Mouse (Mus musculus) brain, embryonic 14.5 days (tissue): Measurements from ENCODE around the gene Polk.

Experiments
- CTCF ChIP-seq: fragments of 200-500 bp; IDR thresholded peaks from 2 replicates; pipeline ENCODE4 v1.5.1; 2012; ENCODE audit warnings: inconsistent platforms, mild to moderate bottlenecking, moderate library complexity, borderline replicate concordance; ENCODE audit not compliant: insufficient read depth, insufficient read length; ENCODE audit errors: extremely low read depth
- POLR2A ChIP-seq: fragments of 200-500 bp; IDR thresholded peaks from 2 replicates; pipeline ENCODE4 v1.6.1; 2012; ENCODE audit warnings: mild to moderate bottlenecking, inconsistent platforms, borderline replicate concordance; ENCODE audit not compliant: poor library complexity, insufficient read depth, insufficient read length, severe bottlenecking; ENCODE audit errors: extremely low read depth

GRCm38 (mm10) chr13:96496630-96497029 lies 45.7 kb downstream of the Polk start:
- TF ChIP-seq CTCF = no peak
- no peak for TF ChIP-seq POLR2A
